Mouse (Mus musculus) gonadal fat pad, adult 2 months (tissue): ENCODE measurements around the gene Tex264. TPM values are rescaled to one million over a fixed set of nuclear protein-coding genes. Genes with fewer than 3 reads are reported as not detected.

ENCODE experiments used
- polyA plus RNA-seq: library from polyadenylated mRNA; depleted of rRNA; stranded (reverse); fragments of >200 nt; gene quantifications from 2 replicates; pipeline ENCODE4 v1.2.3, GENCODE M21; 2012; rRNA removed

Gene Tex264
- polyA plus RNA-seq, 1 experiment = 126 TPM

Other genes with a start within 250 kb of the Tex264 start
- 14.1 and 18.7 TPM in 2 replicates for gene Acy1, start 247.6 kb downstream of the Tex264 start, polyA plus RNA-seq
- gene Abhd14b, start 238.5 kb downstream of the Tex264 start, polyA plus RNA-seq = 133 and 140 TPM in 2 replicates
- gene Abhd14a, start 238.2 kb downstream of the Tex264 start, polyA plus RNA-seq = 26.9 and 36.5 TPM in 2 replicates
- gene Pcbp4, start 232.6 kb downstream of the Tex264 start, polyA plus RNA-seq = 51.1 and 53.6 TPM in 2 replicates
- 0.35 and 0.36 TPM in 2 replicates for gene Gpr62, start 220.0 kb downstream of the Tex264 start, polyA plus RNA-seq
- 21.8 and 27.9 TPM in 2 replicates for gene Rrp9, start 210.0 kb downstream of the Tex264 start, polyA plus RNA-seq
- 60.9 and 103 TPM in 2 replicates for gene Parp3, start 209.0 kb downstream of the Tex264 start, polyA plus RNA-seq
- 1.6 and 3.0 TPM in 2 replicates for gene Iqcf1, start 186.0 kb downstream of the Tex264 start, polyA plus RNA-seq
- 1.8 and 2.1 TPM in 2 replicates for gene Iqcf5, start 171.4 kb downstream of the Tex264 start, polyA plus RNA-seq
- 2.6 and 4.1 TPM in 2 replicates for gene Iqcf3, start 124.3 kb downstream of the Tex264 start, polyA plus RNA-seq
- gene Iqcf4, start 114.9 kb downstream of the Tex264 start, polyA plus RNA-seq = 0.89 and 1.3 TPM in 2 replicates
- gene Iqcf6, start 59.3 kb downstream of the Tex264 start, polyA plus RNA-seq = 0.41 TPM in 1 of 2 replicates, not detected in the other
- gene Grm2, start 29.8 kb downstream of the Tex264 start, polyA plus RNA-seq = not detected in 2 replicates
- gene Rad54l2, start 103.3 kb upstream of the Tex264 start, polyA plus RNA-seq = 23.7 and 24.8 TPM in 2 replicates
- 14.0 and 15.3 TPM in 2 replicates for gene Dcaf1, start 135.9 kb upstream of the Tex264 start, polyA plus RNA-seq
- gene Rbm15b, start 201.5 kb upstream of the Tex264 start, polyA plus RNA-seq = 8.3 and 10.5 TPM in 2 replicates
- 51.8 and 77.6 TPM in 2 replicates for gene Manf, start 206.1 kb upstream of the Tex264 start, polyA plus RNA-seq